Mouse (Mus musculus): Measurements from ENCODE around the gene Ly6g6e. TPM values are rescaled to one million over a fixed set of nuclear protein-coding genes. Genes with fewer than 3 reads are reported as not detected.

Gene Ly6g6e
- polyA plus RNA-seq, 1 experiment from 2014 or later: 0.12 TPM

Other genes with a start within 250 kb of the Ly6g6e start
- 37.9 and 41.1 TPM in 2 replicates for gene Stk19, start 240.0 kb upstream of the Ly6g6e start, polyA plus RNA-seq (2015; fragmentation: Nextera tagmentation; extraction: Ambion mirVana)
- gene Dxo, start 239.9 kb upstream of the Ly6g6e start, polyA plus RNA-seq (2015; fragmentation: Nextera tagmentation; extraction: Ambion mirVana): 34.6 and 62.4 TPM in 2 replicates
- 23.8 and 36.5 TPM in 2 replicates for gene Skiv2l, start 226.7 kb upstream of the Ly6g6e start, polyA plus RNA-seq (2015; fragmentation: Nextera tagmentation; extraction: Ambion mirVana)
- 56.9 and 73.9 TPM in 2 replicates for gene Nelfe, start 226.5 kb upstream of the Ly6g6e start, polyA plus RNA-seq (2015; fragmentation: Nextera tagmentation; extraction: Ambion mirVana)
- gene Cfb, start 214.4 kb upstream of the Ly6g6e start, polyA plus RNA-seq (2015; fragmentation: Nextera tagmentation; extraction: Ambion mirVana): 27.2 and 40.8 TPM in 2 replicates
- 1.6 and 1.9 TPM in 2 replicates for gene Zbtb12, start 197.4 kb upstream of the Ly6g6e start, polyA plus RNA-seq (2015; fragmentation: Nextera tagmentation; extraction: Ambion mirVana)
- gene Gm20547, start 194.9 kb upstream of the Ly6g6e start, polyA plus RNA-seq (2015; fragmentation: Nextera tagmentation; extraction: Ambion mirVana): not detected in 2 replicates
- gene C2, start 178.6 kb upstream of the Ly6g6e start, polyA plus RNA-seq (2015; fragmentation: Nextera tagmentation; extraction: Ambion mirVana): 37.4 and 41.0 TPM in 2 replicates
- gene Ehmt2, start 178.4 kb upstream of the Ly6g6e start, polyA plus RNA-seq (2015; fragmentation: Nextera tagmentation; extraction: Ambion mirVana): 45.4 and 52.6 TPM in 2 replicates
- gene Slc44a4, start 162.4 kb upstream of the Ly6g6e start, polyA plus RNA-seq (2015; fragmentation: Nextera tagmentation; extraction: Ambion mirVana): 1.1 TPM in 2 replicates
- 24.3 and 32.3 TPM in 2 replicates for gene Neu1, start 145.6 kb upstream of the Ly6g6e start, polyA plus RNA-seq (2015; fragmentation: Nextera tagmentation; extraction: Ambion mirVana)
- gene Hspa1b, start 117.7 kb upstream of the Ly6g6e start, polyA plus RNA-seq (2015; fragmentation: Nextera tagmentation; extraction: Ambion mirVana): 1.4 and 1.6 TPM in 2 replicates
- not detected in 2 replicates for gene Gm20481, start 107.0 kb upstream of the Ly6g6e start, polyA plus RNA-seq (2015; fragmentation: Nextera tagmentation; extraction: Ambion mirVana)
- 11.8 and 21.4 TPM in 2 replicates for gene Hspa1a, start 104.7 kb upstream of the Ly6g6e start, polyA plus RNA-seq (2015; fragmentation: Nextera tagmentation; extraction: Ambion mirVana)
- gene Hspa1l, start 104.2 kb upstream of the Ly6g6e start, polyA plus RNA-seq (2015; fragmentation: Nextera tagmentation; extraction: Ambion mirVana): 0.11 and 0.17 TPM in 2 replicates
- 62.8 and 87.8 TPM in 2 replicates for gene Lsm2, start 95.0 kb upstream of the Ly6g6e start, polyA plus RNA-seq (2015; fragmentation: Nextera tagmentation; extraction: Ambion mirVana)
- 31.9 and 37.8 TPM in 2 replicates for gene Vars, start 75.9 kb upstream of the Ly6g6e start, polyA plus RNA-seq (2015; fragmentation: Nextera tagmentation; extraction: Ambion mirVana)
- 0.21 and 0.35 TPM in 2 replicates for gene Vwa7, start 60.3 kb upstream of the Ly6g6e start, polyA plus RNA-seq (2015; fragmentation: Nextera tagmentation; extraction: Ambion mirVana)
- 4.2 and 6.4 TPM in 2 replicates for gene Sapcd1, start 48.9 kb upstream of the Ly6g6e start, polyA plus RNA-seq (2015; fragmentation: Nextera tagmentation; extraction: Ambion mirVana)
- 2.5 and 3.4 TPM in 2 replicates for gene Msh5, start 30.2 kb upstream of the Ly6g6e start, polyA plus RNA-seq (2015; fragmentation: Nextera tagmentation; extraction: Ambion mirVana)
- gene Clic1, start 26.9 kb upstream of the Ly6g6e start, polyA plus RNA-seq (2015; fragmentation: Nextera tagmentation; extraction: Ambion mirVana): 309 and 357 TPM in 2 replicates
- gene Ddah2, start 17.9 kb upstream of the Ly6g6e start, polyA plus RNA-seq (2015; fragmentation: Nextera tagmentation; extraction: Ambion mirVana): 134 and 219 TPM in 2 replicates
- gene Ly6g6c, start 11.5 kb upstream of the Ly6g6e start, polyA plus RNA-seq (2015; fragmentation: Nextera tagmentation; extraction: Ambion mirVana): 0.19 and 0.61 TPM in 2 replicates
- gene Mpig6b, start 10.7 kb upstream of the Ly6g6e start, polyA plus RNA-seq (2015; fragmentation: Nextera tagmentation; extraction: Ambion mirVana): 0.55 and 0.69 TPM in 2 replicates
- gene Ly6g6d, start 1.2 kb downstream of the Ly6g6e start, polyA plus RNA-seq (2015; fragmentation: Nextera tagmentation; extraction: Ambion mirVana): 1.4 and 2.1 TPM in 2 replicates
- 0.22 and 0.73 TPM in 2 replicates for gene Ly6g6f, start 8.7 kb downstream of the Ly6g6e start, polyA plus RNA-seq (2015; fragmentation: Nextera tagmentation; extraction: Ambion mirVana)
- 94.1 and 104 TPM in 2 replicates for gene Abhd16a, start 12.4 kb downstream of the Ly6g6e start, polyA plus RNA-seq (2015; fragmentation: Nextera tagmentation; extraction: Ambion mirVana)
- gene Ly6g5c, start 31.4 kb downstream of the Ly6g6e start, polyA plus RNA-seq (2015; fragmentation: Nextera tagmentation; extraction: Ambion mirVana): not detected in 2 replicates
- 0.30 and 0.47 TPM in 2 replicates for gene Ly6g5b, start 38.5 kb downstream of the Ly6g6e start, polyA plus RNA-seq (2015; fragmentation: Nextera tagmentation; extraction: Ambion mirVana)
- gene Gpank1, start 44.6 kb downstream of the Ly6g6e start, polyA plus RNA-seq (2015; fragmentation: Nextera tagmentation; extraction: Ambion mirVana): 14.4 and 16.6 TPM in 2 replicates
- gene Csnk2b, start 45.2 kb downstream of the Ly6g6e start, polyA plus RNA-seq (2015; fragmentation: Nextera tagmentation; extraction: Ambion mirVana): 161 and 223 TPM in 2 replicates
- gene D17H6S53E, start 49.5 kb downstream of the Ly6g6e start, polyA plus RNA-seq (2015; fragmentation: Nextera tagmentation; extraction: Ambion mirVana): 8.9 and 11.5 TPM in 2 replicates
- gene Apom, start 55.1 kb downstream of the Ly6g6e start, polyA plus RNA-seq (2015; fragmentation: Nextera tagmentation; extraction: Ambion mirVana): 26.8 and 40.5 TPM in 2 replicates
- gene Bag6, start 58.3 kb downstream of the Ly6g6e start, polyA plus RNA-seq (2015; fragmentation: Nextera tagmentation; extraction: Ambion mirVana): 40.7 and 47.0 TPM in 2 replicates
- gene Prrc2a, start 88.0 kb downstream of the Ly6g6e start, polyA plus RNA-seq (2015; fragmentation: Nextera tagmentation; extraction: Ambion mirVana): 64.0 and 83.9 TPM in 2 replicates
- 28.3 and 48.7 TPM in 2 replicates for gene Aif1, start 99.2 kb downstream of the Ly6g6e start, polyA plus RNA-seq (2015; fragmentation: Nextera tagmentation; extraction: Ambion mirVana)
- 25.5 and 35.9 TPM in 2 replicates for gene Lst1, start 111.5 kb downstream of the Ly6g6e start, polyA plus RNA-seq (2015; fragmentation: Nextera tagmentation; extraction: Ambion mirVana)
- gene Ltb, start 117.5 kb downstream of the Ly6g6e start, polyA plus RNA-seq (2015; fragmentation: Nextera tagmentation; extraction: Ambion mirVana): 2.1 and 4.4 TPM in 2 replicates
- 0.26 and 0.39 TPM in 2 replicates for gene Tnf, start 125.1 kb downstream of the Ly6g6e start, polyA plus RNA-seq (2015; fragmentation: Nextera tagmentation; extraction: Ambion mirVana)
- gene Lta, start 128.4 kb downstream of the Ly6g6e start, polyA plus RNA-seq (2015; fragmentation: Nextera tagmentation; extraction: Ambion mirVana): 0.09 and 0.25 TPM in 2 replicates
- 0.37 TPM in 1 of 2 replicates, not detected in the other for gene Gm16181, start 143.9 kb downstream of the Ly6g6e start, polyA plus RNA-seq (2015; fragmentation: Nextera tagmentation; extraction: Ambion mirVana)
- gene Atp6v1g2, start 156.8 kb downstream of the Ly6g6e start, polyA plus RNA-seq (2015; fragmentation: Nextera tagmentation; extraction: Ambion mirVana): 9.4 and 13.5 TPM in 2 replicates
- 15.2 and 18.3 TPM in 2 replicates for gene Nfkbil1, start 158.9 kb downstream of the Ly6g6e start, polyA plus RNA-seq (2015; fragmentation: Nextera tagmentation; extraction: Ambion mirVana)
- gene Ddx39b, start 164.8 kb downstream of the Ly6g6e start, polyA plus RNA-seq (2015; fragmentation: Nextera tagmentation; extraction: Ambion mirVana): 140 and 197 TPM in 2 replicates
- gene H2-D1, start 185.8 kb downstream of the Ly6g6e start, polyA plus RNA-seq (2015; fragmentation: Nextera tagmentation; extraction: Ambion mirVana): 191 and 238 TPM in 2 replicates
- gene H2-Q1, start 243.5 kb downstream of the Ly6g6e start, polyA plus RNA-seq (2015; fragmentation: Nextera tagmentation; extraction: Ambion mirVana): 0.07 and 0.44 TPM in 2 replicates

All from adrenal gland, postnatal 0 days (tissue).